Comparison of ENCODE assay signal across 8 mouse cellular contexts in genomic region chr15:27785280-27786001, GRCm38 (mm10).
DNase-seq lines count a peak whose midpoint lies in the region; ATAC-seq and TF ChIP-seq lines count a peak whose summit lies in the region.

No protein-coding gene starts in this region.

- H3K9ac ChIP-seq in heart, postnatal 0 days (replicated peaks; ENCODE audit: low read depth, low read length) = 0 out of 2 replicates have a peak overlapping the region, but pooled peaks have one; percentile 7

- 0 out of 2 replicates have a peak, but pooled peaks have one; percentile 28 for ATAC-seq in heart, postnatal 0 days (ENCODE audit: insufficient read depth, low read depth)

- peaks cover 67% of the 10 kb centered on the region for H3K4me1 ChIP-seq in heart, postnatal 0 days (ENCODE audit: control insufficient read depth, insufficient read depth)

- H3K4me2 ChIP-seq in heart, postnatal 0 days (ENCODE audit: low read depth, low read length) = peak overlapping the region; percentile 59

- H3K9me3 ChIP-seq in heart, postnatal 0 days (replicated peaks; ENCODE audit: control insufficient read depth, low read length) = no peaks in the 10 kb centered on the region

- H3K36me3 ChIP-seq in heart, postnatal 0 days (replicated peaks; ENCODE audit: control insufficient read depth, insufficient read depth, low read length) = no peaks in the 10 kb centered on the region

- peak overlapping the region; percentile 55 for H3K4me3 ChIP-seq in left cerebral cortex, adult 2 months
- H3K4me3 ChIP-seq in heart, postnatal 0 days (ENCODE audit: low read depth, low read length) = peak overlapping the region; percentile 48; the same call in 1 of the 2 replicates

- H3K27me3 ChIP-seq in heart, postnatal 0 days (ENCODE audit: control insufficient read depth, insufficient read depth, low read length) = no peaks in the 10 kb centered on the region

- H3K27ac ChIP-seq in left cerebral cortex, adult 2 months = peak overlapping the region; percentile 95
- H3K27ac ChIP-seq in heart, postnatal 0 days (ENCODE audit: low read depth) = peak overlapping the region; percentile 91

- TF ChIP-seq POLR2A in brain, embryonic 14.5 days (IDR thresholded peaks at IDR 0.05; ENCODE audit: borderline replicate concordance, extremely low read depth, insufficient read depth, insufficient read length, poor library complexity, severe bottlenecking) = no peak

- intact Hi-C loops in left cerebral cortex, adult 2 months (cut with DNase I) = no loop called here

- 16% methylated on average over 12 of the region's 12 CpGs for WGBS in heart, postnatal 0 days

- no peak for TF ChIP-seq EP300 in heart, postnatal 0 days (IDR thresholded peaks at IDR 0.05; ENCODE audit: low read depth)

- TF ChIP-seq CTCF in left cerebral cortex, adult 2 months (IDR thresholded peaks at IDR 0.05) = no peak
- TF ChIP-seq CTCF in brain, embryonic 14.5 days (IDR thresholded peaks at IDR 0.05; ENCODE audit: borderline replicate concordance, extremely low read depth, insufficient read depth, insufficient read length) = no peak
- TF ChIP-seq CTCF in heart, postnatal 0 days (IDR thresholded peaks at IDR 0.05; ENCODE audit: low read depth) = no peak

- no peak for DNase-seq in left cerebral cortex, adult 2 months (ENCODE audit: extremely low spot score in 1 of 2, low spot score in 2 of 2)
- no peak for DNase-seq in left cerebral cortex, adult 18-20 months (ENCODE audit: low spot score in 2 of 2)
- DNase-seq in brain, embryonic 14.5 days (ENCODE audit: low read depth) = peak; percentile 72
- peak; percentile 65 for DNase-seq in heart, postnatal 0 days (ENCODE audit: low spot score)
- DNase-seq in kidney, postnatal 10 days = peak; percentile 80
- DNase-seq in lung, postnatal 4 days = peak; percentile 67 to 83
- DNase-seq in thymus, postnatal 36 days = peak; percentile 34 to 37
- DNase-seq in frontal cortex, postnatal 10 days (ENCODE audit: low spot score in 2 of 2) = no peak

Comparison
In these comparisons a context has a peak if more than half of its experiments do, and no peak if none do; other contexts are left out.
1. DNase-seq: peak in brain, embryonic 14.5 days (single experiment), heart, postnatal 0 days (single experiment), kidney, postnatal 10 days (single experiment), lung, postnatal 4 days (2 of 2) and thymus, postnatal 36 days (2 of 2); none in left cerebral cortex, adult 2 months (0 of 2), left cerebral cortex, adult 18-20 months (0 of 2) and frontal cortex, postnatal 10 days (0 of 2).